Mouse (Mus musculus) yolk sac, embryonic 10.5 days (tissue): ENCODE measurements around the gene Usp46.

ENCODE experiments used
- DNase-seq: peaks from one replicate; pipeline ENCODE4 v3.0.0-alpha.2; 2017; ENCODE audit warnings: low spot score

Usp46 gene

GRCm38 (mm10) chr5:73953066-73953614 is 115.1 kb downstream of the Usp46 start:
- no peak for DNase-seq

GRCm38 (mm10) chr5:73951649-73952000 is 116.6 kb downstream of the Usp46 start:
- no peak for DNase-seq

DNA sequence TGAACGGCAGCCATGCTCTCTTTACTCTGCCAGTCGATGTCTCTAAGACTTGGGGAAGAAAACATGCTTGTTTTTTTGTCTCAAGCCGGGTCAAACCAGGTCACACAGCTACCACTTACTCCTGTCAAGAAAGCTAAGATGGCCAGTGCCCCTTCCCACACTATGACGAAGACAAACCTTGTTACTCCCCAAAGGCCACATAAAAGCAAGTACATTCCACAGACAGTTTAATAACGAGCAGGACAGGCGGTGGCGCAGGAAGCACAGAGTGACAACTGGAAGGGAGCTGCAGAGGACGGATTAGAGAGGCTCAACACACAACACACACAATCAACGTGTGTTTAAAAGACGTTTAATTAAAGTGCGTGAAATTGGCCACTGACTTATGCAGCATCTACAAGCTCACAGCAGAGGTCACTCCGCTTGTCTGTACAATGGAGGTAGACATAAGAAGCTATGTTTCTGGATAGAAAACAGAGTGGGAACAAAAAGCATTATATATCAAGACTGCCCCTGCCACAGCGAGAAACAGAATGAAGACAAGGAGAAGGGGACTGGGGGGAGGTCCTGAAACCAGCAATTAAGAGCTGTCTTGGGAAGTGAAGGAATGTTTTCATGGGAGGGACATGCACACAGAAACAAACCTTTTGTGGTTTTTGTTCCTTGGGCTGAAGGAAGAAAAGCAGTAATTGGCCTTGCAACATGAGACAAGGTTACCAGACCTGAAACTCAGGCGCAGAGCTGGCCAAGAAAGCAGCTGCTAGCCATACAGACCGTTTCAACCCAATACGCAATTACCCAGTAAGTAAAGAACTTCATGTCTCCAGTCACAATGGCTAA is 117.2 kb downstream of the Usp46 start:
- no peak for DNase-seq
